In genomic region chr3:126404199-126404598, GRCm38 (mm10) we compare ENCODE assay signal across 28 mouse cellular contexts. TPM values are rescaled to one million over a fixed set of nuclear protein-coding genes. Genes with fewer than 3 reads are reported as not detected.
DNase-seq lines count a peak whose midpoint lies in the region; ATAC-seq lines count a peak whose summit lies in the region.
"Had no signal": no experiment of that assay in that cellular context is flagged by ENCODE, and none has a peak within 500 bp of the region (broad histone marks: within the 10 kb centered on the region; RNA-seq: fewer than 3 reads in every experiment).

No protein-coding gene starts in this region.

- 88% methylated on average over 2 of the region's 2 CpGs for WGBS in limb, embryonic 10.5 days

- no peak overlapping the region for H3K27ac ChIP-seq in limb, embryonic 10.5 days
- H3K27ac ChIP-seq: embryonic facial prominence, embryonic 13.5 days; embryonic facial prominence, embryonic 15.5 days; forebrain, embryonic 10.5 days; forebrain, embryonic 12.5 days had no signal

- no peaks in the 10 kb centered on the region for H3K4me1 ChIP-seq in limb, embryonic 10.5 days
- H3K4me1 ChIP-seq: embryonic facial prominence, embryonic 13.5 days; embryonic facial prominence, embryonic 15.5 days; forebrain, embryonic 10.5 days; forebrain, embryonic 12.5 days had no signal

- H3K9me3 ChIP-seq in limb, embryonic 10.5 days (replicated peaks), result no peaks in the 10 kb centered on the region
- H3K9me3 ChIP-seq: embryonic facial prominence, embryonic 13.5 days; embryonic facial prominence, embryonic 15.5 days; forebrain, embryonic 10.5 days; forebrain, embryonic 12.5 days had no signal

- H3K36me3 ChIP-seq in limb, embryonic 10.5 days, result no peaks in the 10 kb centered on the region
- H3K36me3 ChIP-seq: embryonic facial prominence, embryonic 13.5 days; embryonic facial prominence, embryonic 15.5 days; forebrain, embryonic 10.5 days; forebrain, embryonic 12.5 days; G1E had no signal

- peak; percentile 33 for DNase-seq in 416B (ENCODE audit: low read depth)
- DNase-seq in limb, embryonic 10.5 days (ENCODE audit: low spot score), result no peak
- DNase-seq in cerebellum, adult 11-12 months, result no peak
- DNase-seq: adrenal gland, adult 8-10 months; adrenal gland, postnatal 14 days; adrenal gland, postnatal 36 days; B cell, adult 2 months; cerebellum, adult 18-20 months; cerebellum, adult 8-10 months; cerebellum, adult 9-11 months; cerebellum, postnatal 14 days; cerebellum, postnatal 36 days; embryo, embryonic 11 days had no signal

- no peaks in the 10 kb centered on the region for H3K27me3 ChIP-seq in limb, embryonic 10.5 days (ENCODE audit: low read depth, poor library complexity, severe bottlenecking)
- H3K27me3 ChIP-seq: CH12.LX; embryonic facial prominence, embryonic 13.5 days; embryonic facial prominence, embryonic 15.5 days; forebrain, embryonic 12.5 days; Patski had no signal

- no peak overlapping the region for H3K4me3 ChIP-seq in limb, embryonic 10.5 days
- H3K4me3 ChIP-seq: embryonic facial prominence, embryonic 13.5 days; embryonic facial prominence, embryonic 15.5 days; erythroblast, embryonic 14.5 days; forebrain, embryonic 10.5 days; forebrain, embryonic 12.5 days had no signal

- peak; percentile 70 for ATAC-seq in granulocyte monocyte progenitor cell, adult 5-6 weeks (replicated peaks; ENCODE audit: poor library complexity, severe bottlenecking)
- ATAC-seq in megakaryocyte progenitor cell, adult 5-6 weeks (replicated peaks; ENCODE audit: poor library complexity), result peak; percentile 83
- ATAC-seq: activated CD4-positive, CD25-positive, alpha-beta regulatory T cell, adult 4 months; CD4-positive, CD25-positive, alpha-beta regulatory T cell, adult 4 months; forebrain, embryonic 14.5 days; forebrain, embryonic 16.5 days; Patski had no signal

RNA-seq across cellular contexts. Expression of gene Arsj, which starts 40.7 kb away (rescaled TPM):
- not detected in 2 replicates for total RNA-seq in granulocyte monocyte progenitor cell, adult 5-6 weeks (2014; fragmentation: Nextera tagmentation)
- total RNA-seq in granulocyte monocyte progenitor cell, adult 5-6 weeks (2017), result not detected in 2 replicates
- not detected in 2 replicates for total RNA-seq in megakaryocyte progenitor cell, adult 5-6 weeks (2015)
- not detected in 2 replicates for total RNA-seq in megakaryocyte progenitor cell, adult 5-6 weeks (2017)
- 0.59 and 0.95 TPM in 2 replicates for polyA plus RNA-seq in limb, embryonic 10.5 days (2016; fragmentation: Nextera tagmentation; extraction: Ambion mirVana)
- total RNA-seq: CH12.LX; common myeloid progenitor, adult 5-6 weeks had no signal
- polyA plus RNA-seq: activated CD4-positive, CD25-positive, alpha-beta regulatory T cell, adult 4 months; CD4-positive, CD25-positive, alpha-beta regulatory T cell, adult 4 months; erythroblast, embryonic 14.5 days; G1E had no signal
